Mouse (Mus musculus) erythroblast, adult 5-6 weeks (primary cell): ENCODE results near the gene Defa37. TPM values are rescaled to one million over a fixed set of nuclear protein-coding genes. Genes with fewer than 3 reads are reported as not detected.
"Not testable (repeated sequence)": the region's sequence is repeated elsewhere in the genome, so short reads cannot be mapped to it uniquely, and the experiment has no call there.

ENCODE experiments used
- ATAC-seq: replicated peaks from 2 replicates; pipeline ENCODE4 v1.8.0; 2016; ENCODE audit warnings: moderate number of reproducible peaks, mild to moderate bottlenecking, moderate TSS enrichment, inconsistent platforms; ENCODE audit not compliant: poor library complexity, low FRiP score, severe bottlenecking
- total RNA-seq, 2 experiments: library from RNA; stranded (forward) in 1 of 2; stranded (reverse) in 1 of 2; fragments of 150-400 nt in 1 of 2; fragments of 200-764, 138-1000 nt in 1 of 2; gene quantifications; 2 replicates each; pipeline versions ENCODE4 v1.2.3 to v1.2.4; 2015 to 2017; ENCODE audit warnings: low replicate concordance in 2 of 2

The Defa37 gene
- not detected in 2 replicates for total RNA-seq (2015; ENCODE audit: low replicate concordance)
- total RNA-seq (2017; ENCODE audit: low replicate concordance), result not detected in 2 replicates

- ATAC-seq, result not testable (repeated sequence)
Measured at GRCm38 (mm10) chr8:21565086-21565485, at the start of gene Defa37. Gene Defa37, plus strand, starts transcription at chr8:21565386.

- ATAC-seq, result not testable (repeated sequence)
Measured at GRCm38 (mm10) chr8:21528732-21529131, 36.5 kb upstream of the Defa37 start, which contains the start of gene Defa32. Gene Defa32, plus strand, starts transcription at chr8:21529032.

GRCm38 (mm10) chr8:21582706-21583105 lies 17.5 kb downstream of the Defa37 start, which contains the start of gene Defa28:
Gene Defa28, plus strand, starts transcription at chr8:21583006.
- not testable (repeated sequence) for ATAC-seq

GRCm38 (mm10) chr8:21594408-21594807 lies 29.2 kb downstream of the Defa37 start, which contains the start of gene Gm7861:
Gene Gm7861, minus strand, starts transcription at chr8:21594508.
- ATAC-seq, result not testable (repeated sequence)

Other genes with a start within 250 kb of the Defa37 start
- gene Defa27, start 249.8 kb upstream of the Defa37 start, total RNA-seq (2015; ENCODE audit: low replicate concordance), result not detected in 2 replicates
- gene Defa27, start 249.8 kb upstream of the Defa37 start, total RNA-seq (2017; ENCODE audit: low replicate concordance), result not detected in 2 replicates
- gene Defa29, start 238.4 kb upstream of the Defa37 start, total RNA-seq (2015; ENCODE audit: low replicate concordance), result not detected in 2 replicates
- gene Defa29, start 238.4 kb upstream of the Defa37 start, total RNA-seq (2017; ENCODE audit: low replicate concordance), result not detected in 2 replicates
- gene Defa2, start 186.9 kb upstream of the Defa37 start, total RNA-seq (2015; ENCODE audit: low replicate concordance), result not detected in 2 replicates
- gene Defa2, start 186.9 kb upstream of the Defa37 start, total RNA-seq (2017; ENCODE audit: low replicate concordance), result not detected in 2 replicates
- gene Defa33, start 173.6 kb upstream of the Defa37 start, total RNA-seq (2015; ENCODE audit: low replicate concordance), result not detected in 2 replicates
- not detected in 2 replicates for gene Defa33, start 173.6 kb upstream of the Defa37 start, total RNA-seq (2017; ENCODE audit: low replicate concordance)
- gene Defa36, start 138.0 kb upstream of the Defa37 start, total RNA-seq (2015; ENCODE audit: low replicate concordance), result not detected in 2 replicates
- gene Defa36, start 138.0 kb upstream of the Defa37 start, total RNA-seq (2017; ENCODE audit: low replicate concordance), result not detected in 2 replicates
- gene Gm7849, start 108.8 kb upstream of the Defa37 start, total RNA-seq (2015; ENCODE audit: low replicate concordance), result not detected in 2 replicates
- gene Gm7849, start 108.8 kb upstream of the Defa37 start, total RNA-seq (2017; ENCODE audit: low replicate concordance), result not detected in 2 replicates
- gene Defa20, start 56.1 kb upstream of the Defa37 start, total RNA-seq (2015; ENCODE audit: low replicate concordance), result not detected in 2 replicates
- gene Defa20, start 56.1 kb upstream of the Defa37 start, total RNA-seq (2017; ENCODE audit: low replicate concordance), result not detected in 2 replicates
- not detected in 2 replicates for gene Defa32, start 36.4 kb upstream of the Defa37 start, total RNA-seq (2015; ENCODE audit: low replicate concordance)
- gene Defa32, start 36.4 kb upstream of the Defa37 start, total RNA-seq (2017; ENCODE audit: low replicate concordance), result not detected in 2 replicates
- gene Defa28, start 17.6 kb downstream of the Defa37 start, total RNA-seq (2015; ENCODE audit: low replicate concordance), result not detected in 2 replicates
- gene Defa28, start 17.6 kb downstream of the Defa37 start, total RNA-seq (2017; ENCODE audit: low replicate concordance), result not detected in 2 replicates
- gene Gm7861, start 29.1 kb downstream of the Defa37 start, total RNA-seq (2015; ENCODE audit: low replicate concordance), result not detected in 2 replicates
- gene Gm7861, start 29.1 kb downstream of the Defa37 start, total RNA-seq (2017; ENCODE audit: low replicate concordance), result not detected in 2 replicates
- gene Defa26, start 52.8 kb downstream of the Defa37 start, total RNA-seq (2015; ENCODE audit: low replicate concordance), result not detected in 2 replicates
- not detected in 2 replicates for gene Defa26, start 52.8 kb downstream of the Defa37 start, total RNA-seq (2017; ENCODE audit: low replicate concordance)
- not detected in 2 replicates for gene Defa17, start 90.4 kb downstream of the Defa37 start, total RNA-seq (2015; ENCODE audit: low replicate concordance)
- not detected in 2 replicates for gene Defa17, start 90.4 kb downstream of the Defa37 start, total RNA-seq (2017; ENCODE audit: low replicate concordance)
- not detected in 2 replicates for gene Defa34, start 100.4 kb downstream of the Defa37 start, total RNA-seq (2015; ENCODE audit: low replicate concordance)
- gene Defa34, start 100.4 kb downstream of the Defa37 start, total RNA-seq (2017; ENCODE audit: low replicate concordance), result not detected in 2 replicates
- not detected in 2 replicates for gene AY761184, start 138.3 kb downstream of the Defa37 start, total RNA-seq (2015; ENCODE audit: low replicate concordance)
- gene AY761184, start 138.3 kb downstream of the Defa37 start, total RNA-seq (2017; ENCODE audit: low replicate concordance), result not detected in 2 replicates
- gene Defa24, start 169.1 kb downstream of the Defa37 start, total RNA-seq (2015; ENCODE audit: low replicate concordance), result not detected in 2 replicates
- gene Defa24, start 169.1 kb downstream of the Defa37 start, total RNA-seq (2017; ENCODE audit: low replicate concordance), result not detected in 2 replicates